Mouse (Mus musculus): ENCODE results near the gene Ano10. TPM values are rescaled to one million over a fixed set of nuclear protein-coding genes. Genes with fewer than 3 reads are reported as not detected.

Gene Ano10
- total and polyA plus RNA-seq, 3 experiments, result 3.2 to 26.8 (median 8.3) TPM

DNA sequence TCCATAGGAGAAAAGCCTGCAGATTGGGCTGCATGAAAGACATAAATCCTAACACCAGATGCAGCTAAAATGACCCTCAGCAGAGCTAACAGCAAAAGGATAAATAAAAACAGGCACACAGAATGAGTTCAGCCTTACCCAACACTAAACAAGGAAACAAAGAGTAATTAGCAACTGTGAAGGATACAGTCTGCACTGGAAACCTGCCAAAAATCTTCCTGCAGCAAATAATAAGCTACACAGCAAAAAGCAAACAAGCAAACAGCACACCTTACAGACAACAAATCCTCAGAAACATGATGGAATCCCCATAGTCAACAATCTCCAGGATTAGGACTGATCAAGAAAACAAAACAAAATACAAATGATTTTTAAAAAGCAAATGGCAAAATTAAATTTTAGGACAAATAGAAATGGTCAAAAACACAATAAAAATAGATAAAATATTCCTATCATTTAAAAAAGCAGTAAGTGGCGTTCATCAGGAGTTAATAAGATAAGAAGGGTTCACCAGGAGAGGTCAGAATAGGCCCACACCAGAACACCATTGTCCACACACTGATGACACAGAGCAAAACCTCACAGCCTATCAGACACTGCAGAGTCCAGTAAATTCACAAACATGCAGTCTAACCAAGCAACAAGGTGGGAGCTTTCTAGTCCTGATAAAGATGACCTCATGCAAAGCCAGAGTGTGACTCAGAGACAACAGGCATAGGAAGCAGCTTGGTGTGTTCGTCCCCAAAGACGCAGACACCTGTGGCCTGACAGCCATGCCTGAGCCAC, 24.8 kb downstream of the Ano10 start:
- ATAC-seq (ENCODE audit: extremely low read depth, insufficient number of reproducible peaks, low FRiP score, poor library complexity, severe bottlenecking), result no peak
- TF ChIP-seq GATA1 (IDR thresholded peaks at IDR 0.05; ENCODE audit: borderline replicate concordance, low read length) (no peak), POLR2AphosphoS5 (IDR thresholded peaks at IDR 0.05; ENCODE audit: insufficient replicate concordance, low read depth, low read length) (no peak), TAL1 (conservative IDR thresholded peaks at IDR 0.05; ENCODE audit: low read depth, low read length) (no peak), GATA2 (IDR thresholded peaks at IDR 0.05; ENCODE audit: borderline replicate concordance, low read depth, low read length) (no peak), CTCF (IDR thresholded peaks at IDR 0.05; ENCODE audit: low read depth, low read length) (no peak)
- no peaks in the 10 kb centered on the region for H3K27me3 ChIP-seq (ENCODE audit: insufficient read depth, low read length)

DNA sequence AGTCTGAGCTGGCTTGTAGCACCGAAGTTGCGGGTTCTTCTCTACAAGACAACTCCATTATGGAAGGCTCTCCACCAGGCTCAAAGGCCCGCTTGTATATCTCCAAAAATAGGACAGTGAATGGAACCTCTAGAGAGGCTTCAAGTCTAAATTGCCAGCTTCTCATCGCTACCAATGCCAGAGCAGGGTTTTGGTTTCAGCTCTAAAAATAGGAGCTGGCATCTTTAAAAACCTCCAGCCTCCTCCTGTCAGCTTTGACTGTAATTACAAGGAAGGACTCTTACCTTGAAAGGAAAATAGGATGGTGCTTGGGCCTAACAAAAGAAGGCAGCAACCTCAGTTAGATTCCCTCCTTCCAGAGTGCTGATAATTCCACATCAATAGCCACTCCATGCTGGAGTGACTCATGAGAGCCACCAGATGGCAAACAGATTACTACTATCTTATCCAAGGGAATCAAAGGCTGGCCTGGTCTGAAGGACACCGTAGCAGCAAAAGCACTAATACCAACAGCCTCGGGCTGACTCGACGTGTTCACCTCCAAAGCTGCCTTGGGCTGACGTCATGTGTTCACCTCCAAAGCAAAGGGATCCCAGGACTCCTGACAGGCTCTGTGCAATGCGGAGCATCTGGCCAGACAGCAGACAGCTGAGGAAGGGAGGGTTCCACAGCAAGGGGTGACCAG, 28.6 kb downstream of the Ano10 start:
- DNase-seq (ENCODE audit: low spot score) (no peak), ATAC-seq (ENCODE audit: extremely low read depth, insufficient number of reproducible peaks, low FRiP score, poor library complexity, severe bottlenecking) (no peak)
- no peaks in the 10 kb centered on the region for H3K9me3 ChIP-seq (replicated peaks)
- peaks cover 2% of the 10 kb centered on the region for H3K4me1 ChIP-seq (ENCODE audit: insufficient read depth, low read depth, low read length)
- H3K27me3 ChIP-seq (ENCODE audit: insufficient read depth, low read length), result peaks cover 3% of the 10 kb centered on the region; the same call in 1 of the 2 replicates
- peaks cover 11% of the 10 kb centered on the region for H3K36me3 ChIP-seq (replicated peaks)
- no peak overlapping the region for H3K4me3 ChIP-seq (ENCODE audit: low read depth, low read length)
- TF ChIP-seq GATA2 (IDR thresholded peaks at IDR 0.05; ENCODE audit: borderline replicate concordance, low read depth, low read length) (no peak), TAL1 (conservative IDR thresholded peaks at IDR 0.05; ENCODE audit: low read depth, low read length) (no peak), CTCF (IDR thresholded peaks at IDR 0.05; ENCODE audit: low read depth, low read length) (no peak), POLR2AphosphoS5 (IDR thresholded peaks at IDR 0.05; ENCODE audit: insufficient replicate concordance, low read depth, low read length) (no peak), GATA1 (IDR thresholded peaks at IDR 0.05; ENCODE audit: borderline replicate concordance, low read length) (no peak)

More for the DNA sequence above, 24.8 kb downstream of the Ano10 start:
- H3K4me3 ChIP-seq (ENCODE audit: low read depth, low read length), result no peak overlapping the region
- no peaks in the 10 kb centered on the region for H3K9me3 ChIP-seq (replicated peaks)
- H3K4me1 ChIP-seq (ENCODE audit: insufficient read depth, low read depth, low read length), result peaks cover 2% of the 10 kb centered on the region
- no peak for DNase-seq (ENCODE audit: low spot score)
- peaks cover 11% of the 10 kb centered on the region for H3K36me3 ChIP-seq (replicated peaks)

DNA sequence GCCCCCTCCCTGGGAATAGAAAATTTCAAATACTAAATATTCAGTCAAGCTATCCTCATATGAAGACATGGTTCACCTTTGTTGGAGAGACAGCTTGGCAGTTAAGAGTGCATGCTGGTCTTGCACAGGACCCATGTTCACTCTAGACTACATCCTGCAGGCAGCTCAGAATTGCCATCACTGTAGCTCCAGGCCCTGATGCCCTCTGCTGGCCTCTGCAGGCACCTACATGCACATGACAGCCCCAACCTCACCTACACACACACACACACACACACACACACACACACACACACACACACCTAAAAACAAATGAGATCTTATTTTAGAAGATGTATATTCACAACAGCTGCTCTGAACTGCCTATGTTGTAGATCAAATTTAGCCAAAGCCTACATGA, 31.1 kb downstream of the Ano10 start:
- TF ChIP-seq POLR2AphosphoS5 (IDR thresholded peaks at IDR 0.05; ENCODE audit: insufficient replicate concordance, low read depth, low read length) (no peak), GATA2 (IDR thresholded peaks at IDR 0.05; ENCODE audit: borderline replicate concordance, low read depth, low read length) (no peak), TAL1 (conservative IDR thresholded peaks at IDR 0.05; ENCODE audit: low read depth, low read length) (no peak), GATA1 (IDR thresholded peaks at IDR 0.05; ENCODE audit: borderline replicate concordance, low read length) (no peak), CTCF (IDR thresholded peaks at IDR 0.05; ENCODE audit: low read depth, low read length) (no peak)
- Histone ChIP-seq H3K36me3 (replicated peaks) (peaks cover 11% of the 10 kb centered on the region), H3K4me3 (ENCODE audit: low read depth, low read length) (no peak overlapping the region), H3K9me3 (replicated peaks) (no peaks in the 10 kb centered on the region), H3K27me3 (ENCODE audit: insufficient read depth, low read length) (peaks cover 3% of the 10 kb centered on the region; the same call in 1 of the 2 replicates), H3K4me1 (ENCODE audit: insufficient read depth, low read depth, low read length) (no peaks in the 10 kb centered on the region)
- no peak for ATAC-seq (ENCODE audit: extremely low read depth, insufficient number of reproducible peaks, low FRiP score, poor library complexity, severe bottlenecking)
- DNase-seq (ENCODE audit: low spot score), result no peak

DNA sequence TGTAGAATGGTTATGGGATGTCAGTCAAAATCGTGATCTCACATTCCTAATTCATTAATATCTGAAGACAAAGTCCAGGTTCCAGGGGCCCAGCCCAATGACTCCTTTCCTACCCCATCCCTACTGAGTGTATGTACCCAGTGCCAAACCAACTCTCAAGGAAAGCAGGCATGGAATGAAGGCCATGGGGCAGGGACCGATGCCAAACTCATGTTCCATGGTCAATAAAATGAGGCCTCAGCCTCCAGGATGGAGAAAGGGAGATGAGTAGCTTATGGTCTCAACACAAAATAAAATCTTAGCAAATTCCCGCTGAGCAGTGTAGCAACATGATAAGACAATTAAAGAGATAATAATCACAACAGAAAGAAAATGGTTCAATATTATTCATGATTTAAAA, 39.8 kb downstream of the Ano10 start:
- H3K4me3 ChIP-seq (ENCODE audit: low read depth, low read length), result no peak overlapping the region
- TF ChIP-seq POLR2AphosphoS5 (IDR thresholded peaks at IDR 0.05; ENCODE audit: insufficient replicate concordance, low read depth, low read length) (no peak), GATA2 (IDR thresholded peaks at IDR 0.05; ENCODE audit: borderline replicate concordance, low read depth, low read length) (no peak)
- ATAC-seq (ENCODE audit: extremely low read depth, insufficient number of reproducible peaks, low FRiP score, poor library complexity, severe bottlenecking) (no peak), DNase-seq (ENCODE audit: low spot score) (no peak)
- peaks cover 15% of the 10 kb centered on the region for H3K36me3 ChIP-seq (replicated peaks)
- H3K27me3 ChIP-seq (ENCODE audit: insufficient read depth, low read length), result no peaks in the 10 kb centered on the region; the same call in 1 of the 2 replicates
- peaks cover 11% of the 10 kb centered on the region for H3K4me1 ChIP-seq (ENCODE audit: insufficient read depth, low read depth, low read length)
- no peaks in the 10 kb centered on the region for H3K9me3 ChIP-seq (replicated peaks)

DNA sequence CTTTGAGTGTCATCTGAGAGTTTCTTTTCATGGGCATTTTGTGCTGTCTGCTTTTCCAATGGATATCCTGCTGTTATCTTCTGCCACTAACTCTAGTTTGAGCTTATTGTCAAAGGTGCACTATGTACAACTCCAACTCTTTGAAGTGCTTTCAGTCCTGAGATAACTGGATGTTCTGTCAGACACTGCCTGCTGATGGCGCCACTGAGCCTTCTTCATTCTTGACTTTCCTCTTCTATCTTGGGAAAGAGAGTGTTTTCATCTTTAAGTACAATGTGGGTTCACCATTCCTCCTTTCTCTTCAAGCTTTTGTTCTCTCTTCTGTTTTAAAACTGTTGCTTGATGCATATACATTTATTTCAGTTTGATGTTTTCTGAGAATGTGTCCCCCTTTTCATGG, 42.1 kb downstream of the Ano10 start:
- TF ChIP-seq TAL1 (conservative IDR thresholded peaks at IDR 0.05; ENCODE audit: low read depth, low read length) (no peak), POLR2AphosphoS5 (IDR thresholded peaks at IDR 0.05; ENCODE audit: insufficient replicate concordance, low read depth, low read length) (no peak), GATA1 (IDR thresholded peaks at IDR 0.05; ENCODE audit: borderline replicate concordance, low read length) (no peak), CTCF (IDR thresholded peaks at IDR 0.05; ENCODE audit: low read depth, low read length) (no peak), GATA2 (IDR thresholded peaks at IDR 0.05; ENCODE audit: borderline replicate concordance, low read depth, low read length) (no peak)
- DNase-seq (ENCODE audit: low spot score) (no peak), ATAC-seq (ENCODE audit: extremely low read depth, insufficient number of reproducible peaks, low FRiP score, poor library complexity, severe bottlenecking) (no peak)
- Histone ChIP-seq H3K27me3 (ENCODE audit: insufficient read depth, low read length) (peaks cover 3% of the 10 kb centered on the region; the same call in 1 of the 2 replicates), H3K4me3 (ENCODE audit: low read depth, low read length) (no peak overlapping the region), H3K36me3 (replicated peaks) (peaks cover 15% of the 10 kb centered on the region), H3K4me1 (ENCODE audit: insufficient read depth, low read depth, low read length) (peaks cover 19% of the 10 kb centered on the region), H3K9me3 (replicated peaks) (no peaks in the 10 kb centered on the region)

DNA sequence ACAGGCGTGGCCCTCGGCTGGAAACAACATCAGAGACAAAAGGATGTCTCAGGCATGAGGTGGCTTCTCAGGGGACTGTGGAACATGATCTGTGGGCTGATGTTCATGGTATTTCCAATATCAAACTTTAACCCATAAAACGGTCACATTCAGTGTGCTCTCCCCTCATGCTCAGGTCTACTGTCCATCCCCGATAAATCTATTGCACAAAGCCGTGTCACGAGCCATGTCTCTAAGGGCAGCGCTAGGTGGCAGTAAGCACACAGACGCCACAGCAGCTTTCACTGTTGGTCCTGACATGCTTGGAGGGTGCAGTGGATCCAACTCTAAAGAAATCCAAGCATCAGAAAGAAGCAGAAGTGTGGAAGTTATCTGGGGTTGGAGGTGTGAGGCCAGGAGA, 46.1 kb downstream of the Ano10 start:
- Histone ChIP-seq H3K9me3 (replicated peaks) (no peaks in the 10 kb centered on the region), H3K27me3 (ENCODE audit: insufficient read depth, low read length) (peaks cover 10% of the 10 kb centered on the region; the same call in 1 of the 2 replicates), H3K4me3 (ENCODE audit: low read depth, low read length) (no peak overlapping the region), H3K4me1 (ENCODE audit: insufficient read depth, low read depth, low read length) (peaks cover 18% of the 10 kb centered on the region), H3K36me3 (replicated peaks) (peaks cover 13% of the 10 kb centered on the region)
- ATAC-seq (ENCODE audit: extremely low read depth, insufficient number of reproducible peaks, low FRiP score, poor library complexity, severe bottlenecking), result no peak
- DNase-seq (ENCODE audit: low spot score), result no peak
- no peak for TF ChIP-seq TAL1 (conservative IDR thresholded peaks at IDR 0.05; ENCODE audit: low read depth, low read length)
- no peak for TF ChIP-seq GATA2 (IDR thresholded peaks at IDR 0.05; ENCODE audit: borderline replicate concordance, low read depth, low read length)
- no peak for TF ChIP-seq CTCF (IDR thresholded peaks at IDR 0.05; ENCODE audit: low read depth, low read length)
- no peak for TF ChIP-seq POLR2AphosphoS5 (IDR thresholded peaks at IDR 0.05; ENCODE audit: insufficient replicate concordance, low read depth, low read length)
- no peak for TF ChIP-seq GATA1 (IDR thresholded peaks at IDR 0.05; ENCODE audit: borderline replicate concordance, low read length)

Measured in G1E (cell line).